Mouse (Mus musculus) T-helper 2 cell (primary cell): ENCODE results near the gene Acsf3.

Experiments
- in situ Hi-C: fragments of 300-600 bp; cut with MboI, MseI; formaldehyde crosslinking; loops from one replicate; pipeline ENCODE4 v1.15.1; 2025; ENCODE audit warnings: high pct_unique_total_duplicates

Gene Acsf3

DNA sequence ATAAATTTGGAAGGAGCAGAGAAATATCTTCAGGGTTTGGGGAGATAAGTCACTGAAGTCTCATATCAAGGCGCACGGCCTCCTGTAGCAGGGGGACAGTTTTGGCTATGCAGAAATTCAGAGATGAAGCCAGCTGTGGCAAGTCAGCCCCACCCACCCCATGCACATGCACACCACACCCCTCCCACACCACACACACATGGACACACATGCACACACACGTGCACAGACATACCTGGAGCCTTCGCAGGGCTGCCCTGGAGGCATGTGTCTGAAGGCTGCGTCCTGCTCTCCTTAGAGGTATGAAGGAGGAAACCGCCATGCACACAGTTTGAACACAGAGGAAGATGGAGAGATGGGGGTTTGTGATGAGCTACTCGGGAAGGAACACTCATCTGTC is 15.2 kb upstream of the Acsf3 start:
- in situ Hi-C loops: no loop called here

DNA sequence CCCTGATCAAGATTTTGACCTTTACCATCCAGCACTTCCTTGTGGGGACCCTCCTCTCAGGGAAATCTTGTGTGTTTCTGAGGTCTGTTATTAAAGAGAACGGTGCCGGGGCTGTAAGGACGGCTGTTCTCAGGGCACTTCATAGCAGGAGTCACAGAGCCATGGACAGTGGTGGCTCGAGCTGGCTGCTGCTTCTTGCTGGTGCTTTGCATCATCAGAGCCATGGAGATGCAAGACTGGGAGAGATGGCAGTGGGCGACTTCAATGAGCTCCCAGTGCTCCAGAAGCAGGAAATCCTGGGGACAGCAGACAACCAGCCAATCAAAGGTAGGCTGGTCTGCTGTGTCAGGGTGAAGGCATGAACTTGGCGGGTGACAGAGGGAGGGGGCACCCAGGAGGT is 14.2 kb upstream of the Acsf3 start:
- in situ Hi-C loops: no loop called here

DNA sequence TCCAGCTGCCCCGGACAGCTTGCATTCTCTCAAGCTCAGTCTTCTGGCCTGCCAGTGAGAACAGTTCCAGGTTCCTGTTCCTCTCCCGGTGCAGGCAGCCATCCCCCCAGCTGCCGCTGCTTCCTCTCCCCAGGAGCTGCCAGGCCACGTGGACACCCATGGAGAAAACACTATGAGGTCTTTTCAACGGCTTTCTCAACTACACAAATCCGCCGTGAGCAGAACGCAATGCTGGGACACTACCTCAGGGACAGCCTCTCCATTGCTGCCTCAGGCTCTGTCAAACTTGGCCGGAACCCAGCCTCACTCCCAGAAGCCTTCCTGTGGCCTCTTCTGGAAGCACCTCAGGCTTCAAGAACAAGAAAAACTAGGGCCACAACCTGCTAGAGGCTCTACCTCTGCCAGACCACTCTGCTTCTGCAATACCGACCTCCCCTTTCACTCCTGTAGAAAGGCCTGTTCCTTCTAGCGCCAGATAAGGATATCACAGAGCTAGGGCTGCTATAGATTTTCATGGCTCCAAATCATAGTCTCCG is 12.5 kb upstream of the Acsf3 start:
- in situ Hi-C loops: no loop called here

DNA sequence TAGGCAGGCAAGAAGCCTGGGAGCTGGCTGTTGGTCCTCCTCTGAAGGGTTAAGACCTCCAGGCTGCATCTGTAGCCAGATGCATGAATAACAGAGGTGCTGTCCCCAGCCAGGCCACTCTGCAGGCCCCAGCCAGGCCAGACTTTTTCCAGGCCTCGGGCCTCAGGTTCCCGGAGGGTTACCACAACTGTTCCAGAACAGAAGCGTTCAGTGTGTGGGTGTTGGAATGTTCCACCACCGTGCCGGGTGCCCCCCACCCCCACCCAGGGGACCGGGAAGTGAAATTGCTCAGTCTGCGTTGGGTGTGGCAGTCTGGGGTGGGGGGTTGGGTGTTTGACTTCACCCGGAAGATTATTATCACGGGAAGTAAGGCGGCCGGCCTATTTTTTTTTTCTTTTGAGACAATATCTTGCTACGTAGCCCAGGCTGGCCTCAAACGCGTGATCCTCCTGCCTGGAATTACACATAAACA is 12.0 kb upstream of the Acsf3 start:
- in situ Hi-C loops: no loop called here

DNA sequence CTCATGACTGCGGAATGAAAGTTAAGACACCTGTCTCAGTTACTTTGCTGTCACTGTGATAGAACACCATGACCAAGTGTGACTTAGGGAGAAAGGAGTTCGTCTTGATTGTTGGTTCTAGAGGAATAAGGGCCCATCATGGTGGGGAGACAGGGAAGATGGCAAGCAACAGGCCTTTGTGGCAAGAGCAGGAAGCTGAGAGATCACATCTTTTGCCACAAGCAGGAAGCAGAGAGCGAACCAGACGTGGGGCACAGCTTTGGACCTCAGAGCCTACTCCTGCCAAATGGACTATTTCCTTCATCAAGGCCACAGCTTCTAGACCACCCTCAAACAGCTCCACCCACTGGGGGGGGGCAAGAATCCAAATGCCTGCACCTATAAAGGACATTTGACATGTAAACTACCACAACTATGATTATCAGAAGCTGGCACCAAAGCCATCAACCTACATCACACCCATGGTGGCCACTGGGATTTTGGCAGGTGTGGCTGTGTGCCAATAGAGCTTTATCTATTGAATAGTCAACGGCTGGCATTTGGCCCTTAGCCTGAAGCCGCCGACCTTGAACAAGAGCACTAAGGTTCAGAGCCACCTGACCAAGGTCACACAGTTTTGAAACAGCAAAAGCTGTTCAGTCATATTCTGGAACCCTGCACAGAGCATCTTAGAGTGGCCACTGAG is 10.4 kb upstream of the Acsf3 start:
- in situ Hi-C loops: no loop called here

DNA sequence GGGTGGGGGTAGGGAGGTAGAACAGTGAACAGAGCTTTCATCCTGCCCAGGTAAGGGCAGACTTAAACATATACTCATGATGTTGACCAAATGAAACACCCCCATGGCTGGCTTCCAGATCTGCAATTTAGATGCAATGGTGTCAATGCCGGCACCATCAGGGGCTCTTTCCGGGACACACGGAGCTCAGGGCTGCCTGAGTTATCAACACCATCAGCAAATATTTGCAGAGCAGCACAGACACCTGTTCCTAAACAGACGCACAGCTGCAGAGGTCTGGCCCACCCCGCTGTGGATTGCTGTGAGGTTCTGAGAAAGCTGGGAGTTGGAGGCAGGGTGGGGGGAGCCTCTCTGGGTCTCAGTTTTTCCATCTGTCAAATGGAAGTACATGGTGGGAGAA is 9.1 kb upstream of the Acsf3 start:
- in situ Hi-C loops: no loop called here

DNA sequence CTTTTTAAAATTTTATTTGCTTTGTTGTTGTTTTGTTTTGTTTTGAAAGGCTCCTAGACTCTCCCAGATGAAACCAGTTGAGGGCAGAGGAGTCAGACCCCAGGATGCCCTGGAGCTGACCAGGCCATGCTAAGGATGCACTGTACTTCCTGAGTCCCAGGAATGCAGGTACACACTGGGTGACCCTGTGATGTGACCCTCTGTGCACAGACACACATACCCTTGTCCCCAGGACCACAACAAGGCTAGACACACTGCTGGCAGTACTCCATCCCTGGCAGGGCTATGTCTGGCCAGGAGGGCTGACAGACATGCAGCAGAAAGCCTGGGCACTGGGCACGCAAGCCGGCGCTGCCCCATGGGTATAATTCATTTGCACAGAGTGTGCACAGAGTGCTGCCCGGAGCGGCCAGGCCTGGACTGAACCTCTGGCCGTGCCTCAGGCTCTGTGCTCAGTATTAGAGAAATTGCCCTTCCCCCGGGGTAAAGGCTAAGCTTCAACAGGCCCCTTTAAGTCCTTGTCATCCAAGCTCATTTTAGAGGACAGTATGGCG is 8.6 kb upstream of the Acsf3 start:
- in situ Hi-C loops: no loop called here

DNA sequence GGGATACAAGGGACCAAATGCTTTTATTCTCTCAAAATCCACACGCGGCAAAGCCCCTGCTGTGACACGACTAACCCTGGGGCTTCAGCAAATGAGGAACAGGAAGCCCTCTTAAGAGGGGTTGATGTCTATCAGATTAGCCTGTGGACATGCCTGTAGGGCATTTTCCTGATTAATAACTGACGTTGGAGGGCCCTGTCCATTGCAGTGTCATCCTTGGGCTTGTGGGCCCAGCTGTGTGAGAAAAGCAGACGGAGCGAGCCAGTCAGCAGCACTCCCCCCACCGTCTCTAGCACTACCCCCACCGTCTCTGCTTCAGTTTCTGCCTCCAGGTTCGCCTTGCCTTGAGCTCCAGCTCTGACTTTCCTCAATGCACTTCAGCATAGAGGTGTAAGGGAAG is 8.1 kb upstream of the Acsf3 start:
- in situ Hi-C loops: no loop called here

DNA sequence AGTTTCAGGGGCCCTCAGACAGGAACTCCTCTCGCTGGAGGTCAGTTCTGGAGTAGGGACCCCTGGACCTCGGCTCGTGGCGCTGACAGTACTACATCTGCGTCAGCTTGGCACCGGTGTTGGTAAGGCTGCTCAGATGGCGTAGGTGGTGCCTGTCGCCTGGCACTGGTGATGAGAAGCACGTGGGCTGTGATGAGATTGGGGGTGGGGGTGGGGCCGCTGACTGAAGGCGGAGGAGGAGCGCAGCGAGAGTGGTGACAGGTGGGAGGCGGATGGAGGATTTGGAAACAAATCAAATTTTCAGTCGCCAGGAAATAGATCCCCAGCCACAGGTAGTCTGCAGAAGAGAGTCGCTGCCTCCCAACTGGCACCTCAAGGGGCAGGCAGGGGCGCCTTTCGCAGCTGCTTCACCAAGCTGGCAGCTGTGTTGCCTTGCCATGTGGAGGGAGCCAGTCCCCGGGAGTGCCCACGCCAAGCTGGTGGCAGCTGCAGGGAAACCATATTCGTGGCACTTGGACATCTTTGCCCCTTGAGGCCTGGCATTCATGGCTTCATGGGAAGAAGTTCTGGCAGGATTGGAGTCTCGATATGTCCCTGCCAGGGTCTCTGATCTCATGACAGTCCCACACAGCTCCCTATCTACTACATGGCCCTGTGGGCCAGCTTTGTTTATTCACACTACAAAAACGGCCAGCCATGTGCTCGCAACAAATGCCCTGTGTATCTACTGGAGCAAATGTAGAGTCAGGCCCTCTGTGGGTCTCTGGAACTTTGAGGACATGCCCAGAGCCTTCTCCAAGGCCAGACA is 5.8 kb upstream of the Acsf3 start:
- in situ Hi-C loops: no loop called here

DNA sequence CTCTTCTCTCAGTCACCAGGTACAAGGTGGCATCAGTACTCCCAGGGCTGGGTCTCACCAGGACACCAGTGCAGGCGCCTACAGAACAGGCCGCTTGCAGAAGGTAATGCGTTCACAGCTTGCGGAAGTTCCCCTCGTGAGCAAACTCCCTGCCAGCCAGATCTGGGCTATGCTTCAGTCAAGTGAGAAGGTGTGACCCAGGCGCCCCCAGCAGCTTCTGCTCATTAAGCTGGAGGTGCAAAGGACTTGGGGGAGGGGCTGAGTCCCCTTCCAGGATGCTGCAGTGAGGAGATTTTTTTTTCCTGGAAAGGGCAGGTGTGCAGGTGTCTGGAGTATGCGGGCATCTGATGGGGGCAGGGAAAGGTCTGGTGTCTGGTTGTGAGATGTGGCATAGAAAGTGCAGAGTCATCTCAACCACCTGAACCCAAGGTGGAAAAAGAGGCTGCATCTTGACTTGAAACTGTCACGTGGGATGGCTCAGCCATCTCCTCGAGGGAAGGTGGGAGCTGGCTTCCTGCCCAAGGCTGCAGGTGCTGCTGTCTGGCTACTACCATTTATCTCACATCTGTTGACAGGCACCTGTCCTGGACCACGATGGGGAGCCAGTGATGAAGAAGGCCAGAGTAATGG is 2.7 kb upstream of the Acsf3 start:
- in situ Hi-C loops: no loop called here

DNA sequence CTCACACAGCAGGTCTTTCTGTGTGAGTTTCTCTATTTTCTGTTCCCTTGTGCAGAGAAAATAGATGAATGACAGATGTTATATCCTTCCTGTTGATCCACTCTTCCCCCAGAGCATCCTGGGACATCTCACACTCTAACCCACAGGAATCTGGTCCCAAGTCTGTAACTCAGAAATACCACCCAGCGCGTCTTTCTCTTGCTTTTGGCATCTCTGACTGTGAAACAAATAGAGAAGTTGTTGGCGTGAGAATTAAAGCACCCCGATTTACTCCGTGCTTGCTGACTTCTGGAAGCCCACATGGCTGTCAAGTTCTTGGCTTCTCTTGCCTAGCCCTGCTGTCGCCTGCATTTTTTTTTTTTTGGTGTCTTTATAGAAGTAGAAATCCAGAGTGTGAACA is 2.4 kb downstream of the Acsf3 start:
- in situ Hi-C loops: no loop called here

DNA sequence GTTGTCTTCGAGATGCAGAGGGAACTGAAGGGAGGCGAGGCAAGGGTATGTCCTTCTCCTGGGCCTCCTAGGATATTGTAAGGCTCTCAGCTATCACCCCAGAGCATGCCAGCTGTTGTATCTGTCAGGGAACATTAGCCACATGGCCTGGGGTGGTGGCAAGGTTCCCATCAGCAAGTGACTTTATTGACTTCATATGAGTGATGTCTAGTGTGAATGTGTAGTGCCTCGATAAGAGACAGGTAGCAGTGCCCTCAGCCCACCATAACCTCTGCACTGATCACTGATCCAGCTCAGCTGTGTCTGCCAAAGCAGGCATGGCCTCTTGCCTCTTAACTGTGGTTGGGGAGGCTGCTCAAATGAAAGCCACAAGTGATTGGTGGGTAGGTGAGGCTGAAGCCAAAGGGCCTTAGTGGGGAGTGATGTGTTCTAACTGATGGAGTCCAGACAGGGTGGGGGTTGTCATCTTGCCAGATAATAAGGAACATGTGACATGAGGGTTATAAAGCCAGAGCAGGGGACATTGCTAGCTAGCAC is 3.5 kb downstream of the Acsf3 start:
- in situ Hi-C loops: no loop called here

DNA sequence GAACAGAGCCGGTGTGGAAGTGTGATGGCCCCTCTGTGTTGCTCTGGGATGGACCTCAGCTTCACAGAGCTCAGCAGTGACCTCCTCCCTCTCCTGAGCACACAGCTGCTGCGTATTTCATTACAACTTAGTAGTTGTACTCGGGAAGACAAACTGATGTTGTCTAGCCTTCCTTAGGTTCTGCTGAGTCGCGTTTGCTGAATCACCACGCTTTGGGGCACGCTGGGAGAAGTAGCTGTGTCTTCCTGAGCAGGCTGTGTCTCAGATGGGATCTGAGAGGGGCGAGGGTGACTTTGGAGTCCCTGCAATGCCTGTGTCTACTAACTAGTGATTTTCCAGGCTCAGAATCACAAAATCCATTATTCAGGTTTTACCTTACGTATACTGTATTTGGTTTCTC is 4.0 kb downstream of the Acsf3 start:
- in situ Hi-C loops: no loop called here

DNA sequence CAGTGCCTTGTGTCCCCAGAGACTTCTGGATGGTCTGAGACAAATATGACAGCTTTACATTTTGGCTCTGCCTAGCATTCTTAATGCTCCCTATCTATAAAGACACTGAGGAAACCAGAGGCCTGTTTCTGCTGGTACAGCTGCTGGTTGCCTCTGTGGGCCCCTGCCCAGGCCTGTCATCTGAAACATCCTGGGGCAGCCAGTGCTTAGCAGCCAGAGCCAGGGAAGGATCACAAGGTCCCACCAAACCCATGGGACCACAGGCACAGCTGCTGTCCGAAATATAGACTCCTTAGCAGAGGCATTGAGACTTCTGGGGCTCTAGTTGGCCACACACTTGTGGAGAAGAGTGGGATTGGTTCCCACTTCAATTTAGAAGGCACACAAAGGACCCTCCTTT is 9.5 kb downstream of the Acsf3 start:
- in situ Hi-C loops: no loop called here

DNA sequence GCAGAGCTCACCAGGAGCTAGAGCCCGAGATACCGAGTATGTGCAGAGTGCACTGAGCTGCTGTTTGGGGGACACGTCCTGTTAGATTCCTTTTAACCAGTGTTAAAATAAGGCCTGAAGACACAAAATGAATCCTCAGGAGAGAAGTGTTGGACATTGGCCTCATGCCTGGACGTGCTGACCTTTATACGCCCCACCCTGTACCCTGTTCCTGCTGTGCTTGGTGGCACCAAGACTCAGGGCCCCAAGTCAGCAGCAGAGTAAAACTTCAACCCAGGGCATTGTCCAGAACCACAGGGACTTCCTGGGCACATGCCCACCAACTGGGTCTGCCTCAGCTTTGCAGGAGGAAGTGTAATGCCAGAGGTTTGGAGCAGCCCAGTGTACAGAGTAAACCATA is 14.5 kb downstream of the Acsf3 start:
- in situ Hi-C loops: no loop called here

DNA sequence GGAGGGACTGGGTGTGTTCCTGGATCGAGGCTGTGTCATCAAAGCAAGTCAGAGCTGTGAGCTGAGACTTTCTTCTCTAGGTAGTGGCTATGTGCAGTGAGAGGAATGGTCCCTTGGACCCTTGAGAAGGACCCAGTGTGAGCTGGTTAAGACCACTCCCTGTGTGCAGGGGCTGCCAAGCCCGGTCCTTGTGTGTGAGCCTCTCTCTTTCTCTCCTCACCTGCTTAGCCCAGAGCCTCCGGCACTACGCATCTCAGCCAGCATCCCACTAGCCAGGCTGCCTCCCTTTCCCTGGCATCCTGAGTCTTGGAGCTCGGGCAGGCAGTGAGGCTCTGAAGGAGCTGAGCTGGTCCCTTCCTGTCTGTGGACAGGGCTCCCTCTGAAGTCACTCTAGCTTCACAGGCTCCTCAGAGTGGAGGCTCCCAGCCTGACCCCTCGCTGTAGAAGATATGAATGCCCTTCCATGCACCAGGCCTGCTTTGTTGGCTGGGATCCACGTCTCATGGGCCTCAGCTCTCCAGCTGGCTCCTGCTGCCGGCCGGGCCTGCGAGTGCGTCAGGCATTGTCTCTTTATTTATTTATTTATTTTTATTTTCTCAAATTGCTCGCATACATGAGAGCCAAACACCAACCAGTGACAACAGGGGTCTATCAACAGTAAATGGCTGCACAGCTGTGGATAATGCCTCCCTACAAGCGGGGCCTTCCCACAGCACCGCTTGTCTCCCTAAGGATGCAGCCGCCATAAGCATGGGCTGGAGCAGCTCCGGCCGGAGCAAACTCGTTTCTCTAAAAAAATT is 18.3 kb downstream of the Acsf3 start:
- in situ Hi-C loops: no loop called here

DNA sequence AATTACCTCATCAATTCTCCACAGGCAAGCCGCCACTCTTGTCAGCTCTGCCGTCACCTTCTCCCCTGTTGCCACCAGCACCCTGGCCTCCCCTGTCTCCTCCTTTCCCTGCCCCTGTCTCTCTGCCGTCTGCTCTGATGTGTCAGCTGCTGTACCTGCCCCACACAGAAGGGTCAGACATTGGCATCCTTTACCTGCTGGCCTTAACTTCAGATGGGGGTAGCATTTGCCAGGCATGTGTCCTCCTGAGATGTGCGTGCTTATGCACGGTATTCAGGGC is 18.8 kb downstream of the Acsf3 start:
- in situ Hi-C loops: no loop called here

DNA sequence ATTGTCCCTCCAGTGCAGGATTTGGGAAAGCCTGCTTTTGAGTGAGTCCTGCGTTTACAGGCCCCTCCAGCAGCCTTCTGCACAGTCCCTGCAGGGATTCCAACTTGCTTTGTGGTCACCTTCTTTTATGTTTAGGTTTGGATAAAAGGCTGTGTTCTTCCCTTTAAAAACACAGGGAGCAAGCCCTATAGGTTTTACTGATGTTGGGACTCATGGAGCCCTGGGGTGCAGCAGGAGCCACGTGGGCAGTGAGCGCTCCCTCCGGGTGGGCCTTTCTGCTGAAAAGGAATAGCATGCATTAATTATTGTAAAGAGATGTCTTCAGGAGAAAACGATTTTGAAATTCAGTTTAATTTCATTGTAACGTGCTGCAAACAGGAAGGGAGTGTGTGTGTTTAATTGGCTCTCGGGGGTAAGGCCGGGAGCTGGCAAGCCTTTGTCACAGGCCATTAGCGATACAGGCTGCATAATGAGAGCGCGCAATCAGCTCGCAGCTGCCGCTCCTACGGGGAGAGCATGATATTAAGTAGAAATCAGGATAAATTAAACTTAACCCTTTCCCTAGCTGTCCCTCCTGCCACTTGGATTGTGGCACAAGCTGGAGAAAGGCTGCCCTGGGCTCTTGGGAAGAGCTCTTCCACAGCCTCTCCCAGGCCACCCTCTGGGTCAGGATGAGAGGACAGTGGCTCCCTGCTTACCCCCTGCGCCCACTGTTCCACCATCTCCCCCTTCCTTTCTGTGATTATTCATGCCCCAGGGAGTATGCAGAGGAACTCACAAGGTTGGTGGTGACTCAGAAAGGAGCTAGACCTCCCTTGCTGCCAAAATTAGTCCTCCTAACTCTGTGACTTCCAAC is 28.8 kb downstream of the Acsf3 start:
- in situ Hi-C loops: no loop called here

DNA sequence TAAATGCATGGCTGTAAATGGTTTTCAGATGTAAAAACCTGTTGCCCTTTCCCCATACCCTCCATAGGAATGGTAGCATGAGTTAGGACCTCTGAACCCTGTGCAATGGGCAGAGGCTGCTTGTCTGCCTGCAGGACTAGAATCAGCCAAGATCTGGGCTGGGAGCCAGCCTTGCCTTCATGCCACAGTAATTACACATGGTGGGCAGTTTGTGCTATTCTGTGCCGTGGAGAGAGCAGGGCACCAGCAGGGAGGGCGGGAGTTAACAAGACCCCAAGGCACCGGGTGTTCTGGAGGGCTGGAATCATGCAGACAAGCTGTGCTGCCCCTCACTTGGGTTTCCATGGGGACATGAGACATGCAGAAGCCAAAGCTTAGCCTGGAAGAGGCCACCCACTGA is 30.1 kb downstream of the Acsf3 start:
- in situ Hi-C loops: no loop called here

DNA sequence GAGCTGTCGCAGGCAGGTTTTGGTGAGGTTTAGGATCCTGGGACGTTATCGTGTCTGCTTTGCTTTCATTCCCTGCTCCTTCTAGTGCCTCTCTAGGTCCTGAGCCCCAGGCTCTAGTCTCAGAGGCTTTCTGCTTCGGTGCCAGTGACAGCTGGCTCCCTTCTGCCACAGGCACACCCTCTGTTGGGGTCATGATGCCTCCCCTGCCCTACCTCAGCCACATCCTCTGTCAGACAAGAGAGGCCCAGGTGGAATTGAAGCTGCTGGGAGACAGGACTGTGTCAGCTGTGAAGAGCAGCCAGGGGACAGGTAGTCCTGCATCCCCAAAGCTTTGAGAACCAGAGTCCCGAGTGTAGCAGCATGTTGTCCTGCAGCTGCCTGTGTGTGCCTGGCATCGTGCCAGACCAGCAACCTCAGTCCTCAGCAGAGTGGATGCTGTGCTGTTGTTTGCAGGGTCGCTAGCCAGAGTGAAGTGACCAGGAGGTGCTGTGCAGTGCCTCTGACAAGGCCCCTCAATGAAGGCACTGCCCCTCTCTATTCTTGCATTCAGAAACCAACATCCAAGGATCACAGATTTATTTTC is 31.8 kb downstream of the Acsf3 start:
- in situ Hi-C loops: no loop called here
